Mouse (Mus musculus) heart, adult 9 months (tissue): ENCODE measurements around the gene Frrs1.

ENCODE experiments used
- DNase-seq, 2 experiments: peaks; one replicate each; pipeline ENCODE4 v3.0.0; 2022; ENCODE audit warnings: low spot score in 2 of 2

The Frrs1 gene

DNA sequence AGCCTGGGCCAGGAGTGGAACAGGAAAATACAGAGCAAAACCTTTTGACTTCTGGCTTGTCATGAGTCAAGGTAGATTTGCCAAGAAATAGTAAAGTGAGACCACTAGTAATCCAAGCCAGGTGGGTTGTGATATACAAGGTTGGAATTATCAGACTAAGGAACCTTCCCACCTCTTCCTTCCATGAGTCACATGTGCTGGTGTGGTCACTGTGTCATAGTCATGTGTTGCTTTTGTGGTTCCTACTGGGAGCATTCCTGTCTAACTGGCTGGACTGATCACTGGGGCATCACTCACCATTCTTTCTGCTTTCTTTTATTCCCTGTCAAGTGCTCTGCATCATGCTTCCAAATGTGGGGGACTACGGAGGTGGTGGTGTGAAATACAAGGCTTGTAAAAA is 11.2 kb upstream of the Frrs1 start:
- no peak for DNase-seq

DNA sequence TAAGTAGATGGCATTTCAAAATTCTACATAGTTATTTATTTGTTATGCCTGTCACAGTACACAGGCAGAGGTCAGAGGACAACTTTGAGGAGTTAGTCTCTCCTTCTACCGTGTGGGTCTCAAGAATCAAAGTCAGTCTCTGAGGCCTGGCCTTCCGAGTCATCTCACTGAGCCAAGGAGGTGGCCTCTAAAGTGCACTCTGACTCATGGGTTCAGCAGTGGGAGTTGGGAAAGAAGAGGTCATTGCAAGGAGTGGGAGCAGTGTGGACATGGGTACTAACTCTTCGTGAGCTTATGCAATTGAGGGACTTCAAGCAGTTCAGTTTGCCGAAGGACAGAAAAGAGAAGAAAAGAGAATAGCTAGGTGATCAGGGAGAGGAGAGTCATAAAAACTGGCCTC is 10.3 kb upstream of the Frrs1 start:
- no peak for DNase-seq

- DNase-seq = no peak
These were observed 8.9 kb upstream of the Frrs1 start for GRCm38 (mm10) chr3:116850376-116850775.

- DNase-seq = no peak
These were observed 6.8 kb upstream of the Frrs1 start for GRCm38 (mm10) chr3:116852421-116852820.

GRCm38 (mm10) chr3:116857611-116858010 is 1.7 kb upstream of the Frrs1 start:
- DNase-seq = no peak

DNA sequence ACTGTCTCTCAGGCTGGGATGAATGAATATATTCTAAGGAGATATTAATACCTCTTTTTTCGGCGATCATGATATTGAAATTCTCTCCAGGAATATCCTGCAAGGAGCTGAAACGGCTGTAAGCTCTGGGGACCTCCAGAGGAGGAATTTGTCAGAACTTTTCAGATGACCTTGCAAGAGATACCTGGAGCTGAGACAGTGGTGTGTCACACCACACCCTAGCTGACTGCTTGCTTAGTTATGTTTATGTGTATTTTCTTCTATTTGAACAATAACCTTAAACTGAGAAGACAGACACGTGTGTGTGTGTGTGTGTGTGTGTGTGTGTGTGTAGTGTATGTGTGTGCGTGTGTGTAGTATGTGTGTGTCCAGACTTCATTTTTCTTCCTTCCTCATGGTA is 488 bp downstream of the Frrs1 start:
- DNase-seq = no peak

DNA sequence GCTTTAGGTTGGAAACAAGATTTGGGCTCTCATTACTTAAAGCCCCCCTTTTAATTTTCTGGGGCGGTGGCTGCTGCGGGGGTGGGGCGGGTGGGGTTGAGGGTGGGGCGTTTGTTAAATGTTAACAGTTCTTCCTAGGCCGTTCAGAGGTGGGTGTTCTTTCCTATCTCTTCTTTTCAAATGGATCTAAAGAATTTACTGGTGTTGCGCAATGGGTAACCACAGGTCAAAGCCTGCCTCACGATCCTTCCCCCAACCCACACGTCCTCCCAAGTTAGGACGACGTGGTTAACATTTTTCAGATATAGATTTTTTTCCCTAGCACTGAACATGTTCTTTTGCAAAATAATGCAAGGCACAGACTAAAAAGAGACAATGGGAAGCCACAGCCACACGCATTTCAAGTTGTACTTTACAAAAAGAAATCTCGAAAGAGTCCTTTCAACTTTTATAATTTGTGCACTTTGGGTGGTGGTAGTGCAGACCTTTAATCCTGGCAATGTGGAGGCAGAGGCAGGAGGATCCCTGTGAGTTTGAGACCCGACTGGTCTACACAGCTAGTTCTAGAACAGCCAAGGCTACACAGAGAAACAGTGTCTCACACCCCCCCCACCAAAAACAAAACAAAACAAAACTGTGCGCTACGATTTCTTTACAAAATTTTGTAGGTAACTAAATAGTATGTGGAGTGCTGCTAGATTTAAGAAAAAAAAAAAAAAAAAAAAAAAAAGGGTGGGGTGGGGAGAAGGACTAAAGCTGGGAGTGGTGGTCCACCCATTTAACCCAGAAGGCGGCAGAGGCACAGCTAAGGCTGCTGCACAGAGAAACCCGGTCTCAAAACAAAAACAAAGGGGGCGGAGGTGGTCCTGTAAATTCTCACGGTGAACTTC is 1.3 kb downstream of the Frrs1 start:
- DNase-seq = no peak

DNA sequence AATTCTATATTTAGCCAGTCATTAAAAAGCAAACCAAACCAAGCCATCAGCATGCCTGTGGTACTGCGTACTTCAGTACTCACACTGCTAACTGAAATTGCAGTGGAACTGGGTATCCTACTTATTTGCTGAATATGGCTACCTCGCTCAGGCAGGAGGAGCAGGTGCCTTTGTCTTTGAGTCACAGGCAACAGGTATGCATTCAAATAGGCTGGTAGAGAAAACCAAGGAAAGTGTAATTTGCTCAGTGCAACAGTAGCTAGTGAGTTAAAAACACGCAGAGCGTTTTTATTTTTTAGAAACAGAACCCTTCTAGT is 1.9 kb downstream of the Frrs1 start:
- no peak for DNase-seq

DNA sequence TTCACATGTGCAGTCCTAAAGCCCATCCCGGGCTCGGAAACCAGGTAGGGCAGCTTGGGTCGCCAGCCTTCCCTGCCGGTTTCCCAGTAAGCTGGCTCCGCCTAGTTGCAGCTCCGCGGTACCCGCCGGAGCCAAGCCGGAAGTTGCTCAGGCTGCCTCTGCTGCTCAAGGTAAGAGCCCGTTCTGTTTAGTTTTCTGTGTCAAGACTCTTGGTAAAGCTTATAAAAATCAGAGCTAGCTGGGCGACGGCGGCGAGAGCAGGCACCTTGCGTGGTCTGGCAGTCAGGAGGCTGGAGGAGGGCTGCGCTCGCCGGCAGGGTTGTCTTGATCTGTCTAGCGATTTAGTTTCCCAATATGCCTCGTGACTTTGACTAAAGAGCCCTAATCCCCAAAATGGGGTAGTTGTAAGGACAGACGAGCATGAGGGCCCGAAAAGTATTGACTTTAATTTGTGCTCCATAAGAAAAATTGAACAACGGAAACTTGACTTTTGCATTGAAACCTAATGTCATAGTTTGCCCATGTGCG is 2.3 kb downstream of the Frrs1 start:
- peak; percentile 50 for DNase-seq

DNA sequence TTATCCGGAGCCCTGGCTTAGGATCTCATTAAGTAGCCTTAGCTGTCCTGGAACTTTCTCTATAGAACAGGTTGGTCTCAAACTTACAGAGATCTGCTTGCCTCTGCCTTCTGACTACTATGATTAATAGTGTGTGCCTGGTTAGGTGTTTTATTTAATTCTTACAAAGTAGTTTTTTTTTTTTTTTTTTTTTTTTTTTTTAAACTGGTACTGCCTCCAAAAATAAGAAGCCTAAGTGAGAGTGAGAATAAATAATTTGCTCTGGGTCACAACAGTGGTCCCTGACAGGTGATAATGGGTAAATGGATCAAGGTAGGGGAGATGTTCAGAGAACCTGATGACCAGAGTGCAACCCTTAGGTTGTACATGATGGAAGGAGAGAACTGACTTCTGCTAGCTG is 3.4 kb downstream of the Frrs1 start:
- DNase-seq = no peak

- no peak for DNase-seq
These were observed 5.2 kb downstream of the Frrs1 start for GRCm38 (mm10) chr3:116864421-116864820.

DNA sequence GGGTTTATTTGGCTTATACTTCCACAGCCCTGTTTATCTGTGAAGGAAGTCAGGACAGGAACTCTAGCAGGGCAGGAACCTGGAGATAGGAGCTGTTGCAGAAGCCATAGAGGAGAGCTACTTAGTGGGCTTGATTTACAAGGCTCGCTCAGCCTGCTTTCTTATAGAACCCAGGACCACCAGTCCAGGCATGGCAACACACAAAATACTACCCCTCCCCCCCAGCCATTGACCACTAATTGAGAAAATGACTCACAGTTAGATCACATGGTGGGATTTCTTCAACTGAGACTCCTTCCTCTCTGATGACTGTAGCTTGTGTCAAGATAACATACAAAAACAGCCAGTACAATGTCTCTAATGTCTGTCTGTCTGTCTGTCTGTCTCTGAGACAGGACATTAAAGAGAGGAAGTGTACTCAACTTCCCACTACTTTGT is 6.0 kb downstream of the Frrs1 start:
- DNase-seq = no peak

GRCm38 (mm10) chr3:116870372-116870771 is 11.1 kb downstream of the Frrs1 start:
- DNase-seq = no peak

GRCm38 (mm10) chr3:116882221-116882960 is 23.1 kb downstream of the Frrs1 start:
- DNase-seq = no peak

DNA sequence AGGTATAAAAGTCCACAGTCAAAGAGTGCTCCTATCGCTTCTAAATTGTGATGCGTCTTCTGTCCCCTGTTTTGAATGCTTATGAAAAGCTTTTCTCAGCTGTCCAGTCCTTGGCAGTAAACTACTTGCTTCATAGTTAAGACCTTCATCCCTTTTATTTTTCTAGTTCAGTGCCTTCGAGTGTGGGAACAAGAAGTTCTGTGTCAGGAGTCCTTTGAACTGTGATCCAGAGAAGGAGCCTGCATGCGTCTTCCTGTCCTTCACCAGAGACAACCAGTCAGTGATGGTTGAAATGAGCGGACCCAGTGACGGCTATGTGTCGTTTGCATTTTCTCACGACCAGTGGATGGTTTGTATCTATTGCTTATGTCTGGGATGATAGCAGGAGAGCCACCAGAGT is 25.7 kb downstream of the Frrs1 start:
- DNase-seq = no peak

DNA sequence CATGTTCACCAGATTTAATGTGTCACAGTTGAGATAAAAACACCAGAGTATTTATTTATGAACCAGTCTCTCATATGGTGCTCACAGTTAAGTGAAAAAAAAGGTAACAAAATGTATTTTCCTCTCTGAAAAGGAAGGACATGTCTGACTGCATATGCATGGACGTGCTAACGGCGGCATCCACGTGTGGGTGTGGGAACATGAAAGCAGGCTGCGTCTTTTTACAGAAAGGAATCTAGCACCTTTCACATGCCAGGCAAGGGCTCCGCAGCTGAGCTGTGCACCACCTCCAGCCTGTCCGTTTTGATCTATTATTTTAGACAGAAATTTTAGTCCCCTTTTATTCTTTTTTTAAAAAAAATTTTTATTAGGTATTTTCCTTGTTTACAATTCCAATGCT is 30.1 kb downstream of the Frrs1 start:
- no peak for DNase-seq

DNA sequence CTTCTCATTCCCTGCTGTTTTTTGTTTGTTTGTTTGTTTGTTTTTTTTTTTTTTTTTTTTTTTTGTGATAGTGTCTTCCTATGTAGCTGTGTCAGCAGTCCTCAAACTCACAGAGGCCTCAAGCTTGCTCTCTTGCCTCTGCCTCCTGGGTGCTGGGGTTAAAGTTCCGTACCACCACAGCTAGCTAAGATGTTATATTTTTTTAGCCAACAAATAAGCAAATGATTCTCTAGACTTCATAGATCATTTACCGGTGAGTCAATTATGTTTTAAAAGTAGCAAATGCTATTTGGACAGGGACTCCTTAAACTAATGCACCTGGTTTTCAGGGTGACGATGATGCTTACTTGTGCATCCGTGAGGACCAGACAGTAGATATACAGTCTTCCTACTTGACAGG is 31.3 kb downstream of the Frrs1 start:
- DNase-seq = no peak

DNA sequence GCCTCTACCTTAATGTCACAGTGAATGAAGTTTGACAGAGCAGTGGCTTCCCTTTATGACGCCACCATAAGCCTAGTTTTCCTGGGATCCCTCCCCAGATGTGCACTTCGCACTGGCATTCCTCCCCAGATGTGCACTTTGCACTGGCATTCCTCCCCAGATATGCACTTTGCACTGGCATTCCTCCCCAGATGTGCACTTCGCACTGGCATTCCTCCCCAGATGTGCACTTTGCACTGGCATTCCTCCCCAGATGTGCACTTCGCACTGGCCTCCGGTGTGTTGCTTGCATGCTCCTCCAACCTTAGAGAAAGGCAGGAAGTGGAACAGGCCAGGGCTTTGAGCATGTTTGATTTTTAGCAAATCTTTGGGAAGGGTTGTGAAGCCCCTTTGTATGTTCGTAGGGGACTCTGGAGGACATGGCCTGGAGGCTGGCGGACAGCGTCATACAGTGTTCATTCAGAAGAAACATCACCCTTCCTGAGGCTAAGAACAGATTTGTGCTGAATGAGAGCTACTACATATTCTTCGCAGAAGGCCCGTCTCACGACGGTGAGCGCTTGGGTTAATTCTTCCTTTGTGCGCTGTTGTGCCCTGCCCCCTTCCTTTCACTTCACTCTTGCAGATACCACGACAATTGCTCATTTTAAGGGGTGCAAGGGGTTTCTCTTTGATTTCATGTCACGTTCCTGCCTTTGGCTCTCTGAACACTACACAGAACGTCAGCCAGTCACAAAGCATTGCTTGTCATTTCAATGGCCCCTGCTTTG is 32.4 kb downstream of the Frrs1 start:
- no peak for DNase-seq

DNA sequence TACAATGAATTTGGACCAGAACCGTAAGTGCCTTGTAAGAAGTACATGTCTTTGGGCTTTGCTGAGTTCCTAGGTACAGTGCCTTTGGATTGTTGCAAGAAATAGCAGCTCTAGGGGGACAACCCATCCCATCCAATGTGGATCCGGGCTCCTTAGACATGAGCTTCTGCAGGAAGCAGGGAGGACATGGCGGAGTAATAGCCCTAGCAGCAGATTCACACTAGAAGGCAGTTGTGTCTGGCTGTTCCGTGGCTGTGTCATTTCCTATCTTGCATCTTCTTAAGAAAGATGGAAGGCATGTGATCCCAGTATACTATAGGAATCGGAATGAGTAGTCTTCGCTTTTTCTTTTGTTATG is 32.9 kb downstream of the Frrs1 start:
- DNase-seq = no peak

- no peak for DNase-seq
These were observed 33.6 kb downstream of the Frrs1 start for GRCm38 (mm10) chr3:116892872-116893271.

DNA sequence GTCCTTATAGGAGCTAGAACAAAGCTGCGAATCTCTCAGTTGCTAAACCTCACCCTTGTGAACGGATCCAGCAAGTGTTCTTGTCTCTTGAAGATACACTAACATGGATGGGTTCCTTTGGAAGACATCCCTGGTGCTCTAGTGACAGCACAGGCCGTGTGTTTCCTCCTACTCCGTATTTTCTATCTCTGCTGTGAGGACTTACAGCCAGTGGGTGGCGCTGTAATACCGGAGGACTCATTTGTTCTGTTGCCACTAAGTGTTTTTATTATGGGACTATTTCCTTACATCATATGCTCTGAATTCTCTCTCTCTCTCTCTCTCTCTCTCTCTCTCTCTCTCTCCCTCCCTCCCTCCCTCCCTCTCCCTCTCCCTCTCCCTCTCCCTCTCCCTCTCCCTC is 44.9 kb downstream of the Frrs1 start:
- DNase-seq = peak in 1 of 2 experiments; percentile 58

DNA sequence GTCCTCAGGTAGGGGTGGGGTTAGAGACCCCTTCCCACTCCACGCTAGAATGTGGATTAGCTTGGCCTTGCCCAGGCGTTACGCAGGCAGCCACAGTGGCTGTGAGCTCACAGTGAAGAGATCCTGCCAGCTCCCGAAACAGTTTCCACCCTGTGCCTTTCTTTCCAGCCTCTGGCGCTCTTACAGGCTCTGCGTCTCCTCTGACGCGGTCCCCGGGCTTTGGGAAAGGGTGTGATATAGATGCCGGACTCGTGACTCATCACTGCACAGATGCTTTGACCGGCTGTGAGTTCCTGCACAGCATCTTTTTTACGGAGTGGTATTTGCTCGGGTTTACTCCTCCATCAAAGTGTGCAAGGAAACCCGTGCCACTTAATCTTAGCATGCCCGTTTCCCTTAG is 46.6 kb downstream of the Frrs1 start:
- peak; percentile 56 to 66 for DNase-seq
